Mouse (Mus musculus) heart, embryonic 11.5 days (tissue): ENCODE data around the gene Sema4d. TPM values are rescaled to one million over a fixed set of nuclear protein-coding genes. Genes with fewer than 3 reads are reported as not detected.

Experiments used
- ATAC-seq: fragments of 200-750 bp; cut with Nextera tagmentation; replicated peaks from 2 replicates; pipeline ENCODE4 v1.8.0; 2017; ENCODE audit warnings: moderate library complexity; ENCODE audit not compliant: insufficient number of reproducible peaks, low FRiP score, low TSS enrichment
- H3K27ac ChIP-seq: fragments of 300-500 bp; sonication (generic); 2 replicates; pipeline ENCODE4 v1.5.1; 2014; ENCODE audit warnings: mild to moderate bottlenecking, low read depth, low read length
- H3K27me3 ChIP-seq: fragments of 300-500 bp; sonication (generic); 2 replicates; pipeline ENCODE4 v1.6.1; 2014; ENCODE audit warnings: mild to moderate bottlenecking, low read length, mixed read lengths; ENCODE audit not compliant: control insufficient read depth, insufficient read depth
- H3K36me3 ChIP-seq: fragments of 300-500 bp; sonication (generic); 2 replicates; pipeline ENCODE4 v1.6.1; 2014; ENCODE audit warnings: mild to moderate bottlenecking, low read length, moderate library complexity, mixed read lengths; ENCODE audit not compliant: control insufficient read depth, insufficient read depth
- H3K4me1 ChIP-seq: fragments of 300-500 bp; sonication (generic); 2 replicates; pipeline ENCODE4 v1.6.1; 2014; ENCODE audit warnings: low read length; ENCODE audit not compliant: control insufficient read depth, insufficient read depth
- H3K4me2 ChIP-seq: fragments of 300-500 bp; sonication (generic); 2 replicates; pipeline ENCODE4 v1.6.1; 2014; ENCODE audit warnings: mild to moderate bottlenecking, moderate library complexity
- H3K4me3 ChIP-seq: fragments of 300-500 bp; sonication (generic); 2 replicates; pipeline ENCODE4 v1.5.1; 2014; ENCODE audit warnings: low read depth, low read length
- H3K9ac ChIP-seq: fragments of 300-500 bp; sonication (generic); 2 replicates; pipeline ENCODE4 v1.6.1; 2014; ENCODE audit warnings: mild to moderate bottlenecking, low read depth, low read length, moderate library complexity
- H3K9me3 ChIP-seq: fragments of 300-500 bp; sonication (generic); replicated peaks from 2 replicates; pipeline ENCODE4 v1.6.1; 2016; ENCODE audit warnings: low read length; ENCODE audit not compliant: control insufficient read depth
- WGBS: fragments of 180-500 bp; shearing (Covaris S2); extraction: QIAGEN DNeasy Blood & Tissue Kit; methylation state at CpG from one replicate; pipeline ENCODE4 v1.1.7; 2014; ENCODE audit not compliant: insufficient replicate concordance; 5-methylcytosine and 5-hydroxymethylcytosine counted together
- polyA plus RNA-seq: library from polyadenylated mRNA; unstranded; fragments of >200 nt; fragmentation: Nextera tagmentation; extraction: Ambion mirVana; gene quantifications from 2 replicates; pipeline ENCODE4 v1.2.1, GENCODE M21; 2014

Gene Sema4d
- polyA plus RNA-seq: 11.0 and 13.7 TPM in 2 replicates

DNA sequence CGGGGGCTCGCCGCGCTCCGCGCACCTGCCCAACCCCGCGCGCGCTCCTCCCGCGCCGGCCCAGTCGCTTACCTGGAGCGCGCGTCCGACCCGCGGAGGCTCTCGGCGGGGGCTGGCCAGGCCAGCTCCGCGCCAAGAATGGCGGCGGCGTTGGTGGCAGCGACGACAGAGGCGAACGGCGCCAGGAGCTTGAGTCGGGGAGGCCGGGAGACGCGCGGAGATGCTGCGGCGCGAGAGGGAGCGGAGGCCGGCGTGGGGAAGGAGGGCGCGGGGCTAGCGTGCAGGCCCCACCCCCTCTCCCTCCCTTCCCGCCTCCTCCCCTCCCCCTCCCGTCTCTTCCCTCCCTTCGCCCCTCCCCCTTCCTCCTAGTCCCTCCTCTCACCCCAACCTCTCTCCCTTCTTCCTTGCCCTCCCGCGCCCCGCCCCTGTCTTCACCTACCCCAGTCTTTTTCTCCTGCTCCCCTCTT lies at the start of gene Sema4d:
Sema4d (minus strand) TSS at position 323 of the 467 bp plus-strand sequence.
- no peaks in the 10 kb centered on the region for H3K9me3 ChIP-seq
- H3K27me3 ChIP-seq: peaks cover 12% of the 10 kb centered on the region
- 0 out of 2 replicates have a peak, but pooled peaks have one; percentile 32 for ATAC-seq
- under 1% methylated on average over 37 of the region's 52 CpGs for WGBS
- H3K4me2 ChIP-seq: peak within 1 kb of the TSS; percentile 98
- no peaks in the 10 kb centered on the region for H3K36me3 ChIP-seq
- H3K9ac ChIP-seq: peak within 1 kb of the TSS; percentile 82
- H3K4me3 ChIP-seq: peak within 1 kb of the TSS; percentile 94
- H3K4me1 ChIP-seq: peaks cover 13% of the 10 kb centered on the region
- 0 out of 2 replicates have a peak within 1 kb of the TSS, but pooled peaks have one; percentile 24 for H3K27ac ChIP-seq

GRCm38 (mm10) chr13:51843298-51843697 lies 49.8 kb upstream of the Sema4d start:
- H3K4me1 ChIP-seq: peaks cover 34% of the 10 kb centered on the region
- peaks cover 7% of the 10 kb centered on the region; the same call in 1 of the 2 replicates for H3K27me3 ChIP-seq
- WGBS: 61% methylated on average over 4 of the region's 4 CpGs
- no peak overlapping the region for H3K4me3 ChIP-seq
- H3K27ac ChIP-seq: no peak overlapping the region
- H3K9me3 ChIP-seq: no peaks in the 10 kb centered on the region
- no peak overlapping the region for H3K9ac ChIP-seq
- H3K4me2 ChIP-seq: peak overlapping the region; percentile 58; the same call in 1 of the 2 replicates
- no peaks in the 10 kb centered on the region for H3K36me3 ChIP-seq
- no peak for ATAC-seq

DNA sequence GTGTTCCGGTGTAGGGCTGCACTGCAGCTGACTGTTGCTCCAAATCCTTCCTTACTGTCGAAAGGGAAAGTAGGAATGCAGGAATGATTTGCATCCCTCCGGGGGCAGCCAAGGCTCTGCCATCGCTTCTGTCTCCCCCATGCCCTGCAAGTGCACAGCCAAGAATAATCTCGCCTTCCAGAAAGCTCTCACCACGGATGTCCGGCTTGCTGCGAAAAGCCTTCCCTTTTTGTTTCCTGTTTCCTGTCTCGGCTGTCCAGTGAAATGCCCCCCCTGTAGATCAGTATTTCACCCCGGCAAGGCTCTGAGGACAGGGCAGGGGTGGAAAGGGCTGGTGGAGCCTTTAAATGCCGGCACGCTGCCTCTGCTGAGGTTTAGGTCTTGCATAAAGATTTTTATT lies 49.2 kb upstream of the Sema4d start:
- Histone ChIP-seq H3K27me3 (peaks cover 7% of the 10 kb centered on the region; the same call in 1 of the 2 replicates), H3K9ac (peak overlapping the region; percentile 63), H3K36me3 (no peaks in the 10 kb centered on the region), H3K9me3 (no peaks in the 10 kb centered on the region), H3K4me3 (peak overlapping the region; percentile 14; the same call in 1 of the 2 replicates), H3K4me1 (peaks cover 32% of the 10 kb centered on the region), H3K4me2 (peak overlapping the region; percentile 58), H3K27ac (peak overlapping the region; percentile 81)
- no peak for ATAC-seq
- WGBS: 8% methylated on average over 12 of the region's 12 CpGs

DNA sequence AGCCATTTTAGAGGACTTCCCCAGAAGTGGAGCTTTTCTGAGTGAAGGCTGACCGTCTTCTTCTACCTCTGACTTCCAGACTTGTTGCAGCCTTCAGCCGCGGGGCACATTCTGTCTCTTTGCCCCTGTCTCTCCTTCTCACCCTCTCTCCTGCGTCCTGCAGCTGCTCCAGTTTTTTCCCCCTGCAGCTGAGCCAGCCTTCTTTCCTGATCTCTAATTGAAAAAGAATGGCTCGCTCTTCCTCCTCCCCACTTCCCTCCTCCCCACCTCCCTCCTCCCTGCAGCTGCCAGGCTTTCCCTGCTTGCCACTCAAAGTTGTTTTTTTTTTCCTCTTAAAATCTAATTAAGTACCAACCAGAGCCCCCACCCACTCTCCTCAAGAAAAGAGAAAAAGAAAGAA lies 48.6 kb upstream of the Sema4d start:
- peaks cover 32% of the 10 kb centered on the region for H3K4me1 ChIP-seq

DNA sequence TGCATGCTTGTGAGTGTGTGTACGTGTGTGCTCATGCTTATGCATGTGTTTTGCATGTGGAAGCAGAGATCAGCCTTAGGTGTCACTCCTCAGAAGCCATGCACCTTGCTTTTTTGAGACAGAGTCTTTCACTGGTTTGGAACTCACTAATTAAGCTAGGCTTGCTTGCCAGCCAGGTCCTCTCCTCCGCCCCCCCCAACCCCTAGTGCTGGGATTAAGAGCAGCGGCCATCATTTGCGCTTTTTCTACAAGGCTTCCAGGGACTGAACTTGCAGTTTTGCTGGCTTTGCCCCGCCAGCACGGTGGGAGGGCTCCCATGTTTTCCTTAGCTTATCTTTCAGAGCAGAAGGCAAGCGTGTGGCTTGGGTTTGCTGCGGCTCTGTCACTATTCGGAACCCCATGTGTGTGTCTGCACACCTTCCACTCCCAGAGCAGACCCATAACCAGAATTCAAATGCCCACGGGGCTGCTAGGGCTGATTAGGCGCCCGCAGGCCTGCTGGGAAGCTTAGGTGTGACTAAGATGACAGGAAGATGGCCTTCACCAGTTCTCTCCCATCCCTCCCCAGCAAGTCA lies 48.1 kb upstream of the Sema4d start:
- Histone ChIP-seq H3K4me2 (peak overlapping the region; percentile 58), H3K36me3 (no peaks in the 10 kb centered on the region), H3K9ac (peak overlapping the region; percentile 34; the same call in 1 of the 2 replicates), H3K27me3 (peaks cover 7% of the 10 kb centered on the region; the same call in 1 of the 2 replicates), H3K27ac (peak overlapping the region; percentile 81), H3K9me3 (no peaks in the 10 kb centered on the region), H3K4me1 (peaks cover 36% of the 10 kb centered on the region), H3K4me3 (no peak overlapping the region)
- no peak for ATAC-seq
- 4% methylated on average over 12 of the region's 12 CpGs for WGBS

More for the DNA sequence above, 48.6 kb upstream of the Sema4d start:
- peaks cover 7% of the 10 kb centered on the region; the same call in 1 of the 2 replicates for H3K27me3 ChIP-seq
- H3K4me3 ChIP-seq: no peak overlapping the region
- H3K27ac ChIP-seq: peak overlapping the region; percentile 81
- ATAC-seq: no peak
- no peaks in the 10 kb centered on the region for H3K9me3 ChIP-seq
- whole genome bisulfite sequencing: 11% methylated on average over 5 of the region's 5 CpGs
- H3K9ac ChIP-seq: peak overlapping the region; percentile 63
- H3K4me2 ChIP-seq: peak overlapping the region; percentile 58
- no peaks in the 10 kb centered on the region for H3K36me3 ChIP-seq

DNA sequence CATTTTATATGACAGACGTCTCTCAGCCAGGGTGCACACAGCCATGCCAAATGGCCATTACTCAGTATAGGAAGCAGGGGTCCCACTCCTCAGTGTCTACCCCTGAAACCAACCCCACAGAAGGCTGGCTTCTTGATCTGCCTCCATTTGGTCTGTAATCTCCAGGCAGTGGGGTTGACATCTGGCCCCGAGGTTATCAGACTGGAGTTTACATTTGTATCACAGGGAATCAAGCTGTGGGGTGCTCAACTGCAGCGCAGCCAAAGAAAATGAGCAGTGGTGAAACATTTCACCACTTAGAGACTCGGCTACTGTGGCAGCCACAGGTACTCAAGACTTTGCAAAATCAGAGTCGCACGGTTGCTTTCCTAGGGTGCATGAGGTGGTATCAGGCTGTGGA lies 47.2 kb upstream of the Sema4d start:
- Histone ChIP-seq H3K9me3 (no peaks in the 10 kb centered on the region), H3K9ac (no peak overlapping the region), H3K27ac (no peak overlapping the region), H3K36me3 (no peaks in the 10 kb centered on the region), H3K4me1 (peaks cover 36% of the 10 kb centered on the region), H3K4me3 (no peak overlapping the region), H3K4me2 (no peak overlapping the region), H3K27me3 (peaks cover 7% of the 10 kb centered on the region; the same call in 1 of the 2 replicates)
- WGBS: 16% methylated on average over 6 of the region's 6 CpGs
- ATAC-seq: no peak

GRCm38 (mm10) chr13:51839250-51840026 lies 45.9 kb upstream of the Sema4d start:
- ATAC-seq: no peak
- H3K27me3 ChIP-seq: peaks cover 7% of the 10 kb centered on the region; the same call in 1 of the 2 replicates
- H3K36me3 ChIP-seq: no peaks in the 10 kb centered on the region
- peaks cover 36% of the 10 kb centered on the region for H3K4me1 ChIP-seq
- 16% methylated on average over 8 of the region's 8 CpGs for WGBS
- H3K4me2 ChIP-seq: no peak overlapping the region
- H3K4me3 ChIP-seq: no peak overlapping the region
- no peak overlapping the region for H3K27ac ChIP-seq
- no peak overlapping the region for H3K9ac ChIP-seq
- H3K9me3 ChIP-seq: no peaks in the 10 kb centered on the region

DNA sequence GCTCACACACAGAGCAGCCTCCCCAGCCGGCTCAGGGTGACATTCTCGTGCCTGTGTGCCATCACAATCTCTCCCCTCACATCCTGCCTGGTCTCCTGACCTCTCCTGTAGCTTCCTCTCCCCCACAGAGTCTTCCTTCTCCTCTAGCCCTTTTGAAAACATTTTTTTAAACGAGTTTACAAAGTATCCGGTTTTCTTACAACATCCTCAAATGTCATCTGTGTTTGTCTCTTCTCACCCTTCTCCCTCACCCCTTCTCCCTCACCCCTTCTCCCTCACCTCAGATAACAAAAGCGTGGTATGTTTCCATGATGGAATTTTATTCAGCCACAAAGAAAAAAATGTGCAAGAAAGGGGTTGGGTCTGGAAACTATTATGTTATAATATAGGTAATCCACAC lies 43.9 kb upstream of the Sema4d start:
- no peak for ATAC-seq
- Histone ChIP-seq H3K27ac (no peak overlapping the region), H3K9ac (no peak overlapping the region)

More for the DNA sequence above, 43.9 kb upstream of the Sema4d start:
- Histone ChIP-seq H3K4me3 (no peak overlapping the region), H3K4me2 (no peak overlapping the region), H3K27me3 (0 out of 2 replicates have a peak, but pooled peaks cover 4% of the 10 kb centered on the region), H3K4me1 (peaks cover 27% of the 10 kb centered on the region), H3K36me3 (no peaks in the 10 kb centered on the region), H3K9me3 (no peaks in the 10 kb centered on the region)
- WGBS: 26% methylated on average over 5 of the region's 5 CpGs
